Mouse (Mus musculus) embryonic facial prominence, embryonic 13.5 days (tissue): Measurements from ENCODE around the gene Zfp78. TPM values are rescaled to one million over a fixed set of nuclear protein-coding genes. Genes with fewer than 3 reads are reported as not detected.

ENCODE experiments used
- ATAC-seq: fragments of 200-750 bp; cut with Nextera tagmentation; 2 replicates; pipeline ENCODE4 v1.8.0; 2017; ENCODE audit warnings: low read depth; ENCODE audit not compliant: insufficient number of reproducible peaks, insufficient read depth, low FRiP score, low TSS enrichment
- H3K27ac ChIP-seq: fragments of 300-500 bp; sonication (generic); 2 replicates; pipeline ENCODE4 v1.5.1; 2015; ENCODE audit warnings: moderate library complexity, mild to moderate bottlenecking, inconsistent platforms
- H3K27me3 ChIP-seq: fragments of 300-500 bp; sonication (generic); 2 replicates; pipeline ENCODE4 v1.6.1; 2015; ENCODE audit warnings: mild to moderate bottlenecking, inconsistent platforms
- H3K36me3 ChIP-seq: fragments of 300-500 bp; sonication (generic); 2 replicates; pipeline ENCODE4 v1.6.1; 2015; ENCODE audit warnings: mild to moderate bottlenecking, inconsistent platforms
- H3K4me1 ChIP-seq: fragments of 300-500 bp; sonication (generic); 2 replicates; pipeline ENCODE4 v1.6.1; 2015; ENCODE audit warnings: inconsistent platforms
- H3K4me2 ChIP-seq: fragments of 300-500 bp; sonication (generic); 2 replicates; pipeline ENCODE4 v1.6.1; 2015; ENCODE audit warnings: moderate library complexity, mild to moderate bottlenecking, inconsistent platforms
- H3K4me3 ChIP-seq: fragments of 300-500 bp; sonication (generic); 2 replicates; pipeline ENCODE4 v1.5.1; 2015; ENCODE audit warnings: mild to moderate bottlenecking, inconsistent platforms
- H3K9ac ChIP-seq: fragments of 300-500 bp; sonication (generic); 2 replicates; pipeline ENCODE4 v1.6.1; 2015; ENCODE audit warnings: mild to moderate bottlenecking, inconsistent platforms
- H3K9me3 ChIP-seq: fragments of 300-500 bp; sonication (generic); 2 replicates; pipeline ENCODE4 v1.6.1; 2016; ENCODE audit warnings: inconsistent platforms
- WGBS: fragments of 180-500 bp; shearing (Covaris S2); methylation state at CpG from one replicate; pipeline ENCODE4 v1.1.7; 2015; ENCODE audit warnings: mixed read lengths; 5-methylcytosine and 5-hydroxymethylcytosine counted together
- polyA plus RNA-seq: library from polyadenylated mRNA; unstranded; fragments of >200 nt; fragmentation: Nextera tagmentation; extraction: Ambion mirVana; gene quantifications from 2 replicates; pipeline ENCODE4 v1.2.1, GENCODE M21; 2015

The Zfp78 gene
- 2.7 and 4.5 TPM in 2 replicates for polyA plus RNA-seq

- Histone ChIP-seq H3K4me1 (peaks cover 10% of the 10 kb centered on the region), H3K27me3 (no peaks in the 10 kb centered on the region), H3K36me3 (no peaks in the 10 kb centered on the region), H3K4me2 (peak within 1 kb of the TSS; percentile 70), H3K27ac (peak within 1 kb of the TSS; percentile 86), H3K9ac (peak within 1 kb of the TSS; percentile 78), H3K4me3 (peak within 1 kb of the TSS; percentile 61), H3K9me3 (no peaks in the 10 kb centered on the region)
- peak; percentile 82 for ATAC-seq
- under 1% methylated on average over 23 of the region's 23 CpGs for whole genome bisulfite sequencing
Observed at GRCm38 (mm10) chr7:6363047-6363488, at the start of gene Zfp78. Gene Zfp78 (plus strand): TSS chr7:6363280.

- 12% methylated on average over 23 of the region's 23 CpGs for WGBS
- Histone ChIP-seq H3K36me3 (peaks cover 18% of the 10 kb centered on the region), H3K4me2 (peak overlapping the region; percentile 72), H3K27me3 (no peaks in the 10 kb centered on the region), H3K9me3 (peaks cover 9% of the 10 kb centered on the region; the same call in 1 of the 2 replicates), H3K9ac (peak overlapping the region; percentile 84), H3K4me1 (peaks cover 10% of the 10 kb centered on the region), H3K4me3 (peak overlapping the region; percentile 59), H3K27ac (peak overlapping the region; percentile 82)
- ATAC-seq: peak; percentile 67
Observed at GRCm38 (mm10) chr7:6330458-6331232, 32.4 kb upstream of the Zfp78 start.

- no peaks in the 10 kb centered on the region for H3K27me3 ChIP-seq
- WGBS: 5% methylated on average over 31 of the region's 31 CpGs
- peaks cover 9% of the 10 kb centered on the region; the same call in 1 of the 2 replicates for H3K9me3 ChIP-seq
- peak within 1 kb of the TSS; percentile 59 for H3K4me3 ChIP-seq
- peaks cover 18% of the 10 kb centered on the region for H3K36me3 ChIP-seq
- peak; percentile 87 for ATAC-seq
- peak within 1 kb of the TSS; percentile 84 for H3K9ac ChIP-seq
- H3K27ac ChIP-seq: peak within 1 kb of the TSS; percentile 82
- H3K4me1 ChIP-seq: peaks cover 10% of the 10 kb centered on the region
- H3K4me2 ChIP-seq: peak within 1 kb of the TSS; percentile 72
Observed at GRCm38 (mm10) chr7:6331233-6331956, 31.7 kb upstream of the Zfp78 start, which contains the start of gene Zfp583. Gene Zfp583 (minus strand): TSS chr7:6331285.

GRCm38 (mm10) chr7:6339865-6340264 is 23.2 kb upstream of the Zfp78 start:
- Histone ChIP-seq H3K9ac (no peak overlapping the region), H3K4me3 (no peak overlapping the region), H3K27me3 (no peaks in the 10 kb centered on the region), H3K27ac (no peak overlapping the region), H3K4me2 (no peak overlapping the region), H3K4me1 (0 out of 2 replicates have a peak, but pooled peaks cover 3% of the 10 kb centered on the region), H3K9me3 (no peaks in the 10 kb centered on the region), H3K36me3 (no peaks in the 10 kb centered on the region)
- WGBS: 84% methylated on average over 5 of the region's 5 CpGs
- no peak for ATAC-seq

- no peaks in the 10 kb centered on the region for H3K27me3 ChIP-seq
- peak within 1 kb of the TSS; percentile 72 for H3K9ac ChIP-seq
- 1% methylated on average over 26 of the region's 26 CpGs for WGBS
- ATAC-seq: peak; percentile 83
- no peaks in the 10 kb centered on the region for H3K36me3 ChIP-seq
- H3K27ac ChIP-seq: no peak within 1 kb of the TSS
- H3K4me3 ChIP-seq: peak within 1 kb of the TSS; percentile 65
- 0 out of 2 replicates have a peak, but pooled peaks cover 3% of the 10 kb centered on the region for H3K4me1 ChIP-seq
- no peaks in the 10 kb centered on the region for H3K9me3 ChIP-seq
- H3K4me2 ChIP-seq: peak within 1 kb of the TSS; percentile 57
Observed at GRCm38 (mm10) chr7:6343501-6344071, 19.5 kb upstream of the Zfp78 start, which contains the start of gene Gm3854. Gene Gm3854 (plus strand): TSS chr7:6343759.

GRCm38 (mm10) chr7:6344124-6344523 is 19.0 kb upstream of the Zfp78 start:
- Histone ChIP-seq H3K36me3 (no peaks in the 10 kb centered on the region), H3K4me2 (peak overlapping the region; percentile 57), H3K27me3 (no peaks in the 10 kb centered on the region), H3K4me3 (peak overlapping the region; percentile 65), H3K9ac (peak overlapping the region; percentile 72; the same call in 1 of the 2 replicates), H3K4me1 (0 out of 2 replicates have a peak, but pooled peaks cover 3% of the 10 kb centered on the region), H3K9me3 (no peaks in the 10 kb centered on the region), H3K27ac (no peak overlapping the region)
- ATAC-seq: no peak
- 34% methylated on average over 10 of the region's 10 CpGs for WGBS

- Histone ChIP-seq H3K27me3 (no peaks in the 10 kb centered on the region), H3K4me3 (no peak overlapping the region), H3K9me3 (no peaks in the 10 kb centered on the region), H3K4me1 (no peaks in the 10 kb centered on the region), H3K36me3 (peaks cover 18% of the 10 kb centered on the region), H3K9ac (0 out of 2 replicates have a peak overlapping the region, but pooled peaks have one; percentile 27), H3K4me2 (no peak overlapping the region), H3K27ac (no peak overlapping the region)
- WGBS: 79% methylated on average over 2 of the region's 2 CpGs
- ATAC-seq: no peak
Observed at GRCm38 (mm10) chr7:6358121-6358520, 5.0 kb upstream of the Zfp78 start.

- no peaks in the 10 kb centered on the region for H3K27me3 ChIP-seq
- H3K27ac ChIP-seq: no peak overlapping the region
- no peak overlapping the region for H3K4me3 ChIP-seq
- WGBS: 52% methylated on average over 10 of the region's 10 CpGs
- no peaks in the 10 kb centered on the region for H3K9me3 ChIP-seq
- H3K36me3 ChIP-seq: peaks cover 9% of the 10 kb centered on the region
- peaks cover 6% of the 10 kb centered on the region for H3K4me1 ChIP-seq
- no peak overlapping the region for H3K4me2 ChIP-seq
- no peak for ATAC-seq
- H3K9ac ChIP-seq: no peak overlapping the region
Observed at GRCm38 (mm10) chr7:6358937-6359590, 4.0 kb upstream of the Zfp78 start.

GRCm38 (mm10) chr7:6360477-6361060 is 2.5 kb upstream of the Zfp78 start:
- H3K27me3 ChIP-seq: no peaks in the 10 kb centered on the region
- WGBS: 12% methylated on average over 9 of the region's 9 CpGs
- no peak overlapping the region for H3K4me3 ChIP-seq
- H3K4me2 ChIP-seq: no peak overlapping the region
- H3K4me1 ChIP-seq: peaks cover 10% of the 10 kb centered on the region
- no peak overlapping the region for H3K9ac ChIP-seq
- H3K9me3 ChIP-seq: no peaks in the 10 kb centered on the region
- no peaks in the 10 kb centered on the region for H3K36me3 ChIP-seq
- no peak overlapping the region for H3K27ac ChIP-seq
- no peak for ATAC-seq

- H3K27ac ChIP-seq: peak overlapping the region; percentile 86
- ATAC-seq: no peak
Observed at GRCm38 (mm10) chr7:6361756-6362155, 1.3 kb upstream of the Zfp78 start.

More at GRCm38 (mm10) chr7:6361756-6362155, 1.3 kb upstream of the Zfp78 start:
- Histone ChIP-seq H3K9ac (peak overlapping the region; percentile 69), H3K4me3 (peak overlapping the region; percentile 61), H3K9me3 (no peaks in the 10 kb centered on the region), H3K36me3 (no peaks in the 10 kb centered on the region), H3K27me3 (no peaks in the 10 kb centered on the region), H3K4me1 (peaks cover 10% of the 10 kb centered on the region), H3K4me2 (peak overlapping the region; percentile 70)
- 27% methylated on average over 7 of the region's 7 CpGs for WGBS
